Mouse (Mus musculus) T-helper 1 cell (primary cell): ENCODE measurements around the gene Pnkp.

Experiments used
- in situ Hi-C: fragments of 300-600 bp; cut with MboI, MseI; formaldehyde crosslinking; loops from one replicate; pipeline ENCODE4 v1.15.1; 2025; ENCODE audit warnings: high pct_unique_total_duplicates

Pnkp gene

GRCm38 (mm10) chr7:44852259-44853027, 4.5 kb upstream of the Pnkp start:
- in situ Hi-C loops = no loop called here

- in situ Hi-C loops = no loop called here
These were observed 3.9 kb upstream of the Pnkp start for GRCm38 (mm10) chr7:44853065-44853464.

- in situ Hi-C loops = no loop called here
These were observed 3.2 kb upstream of the Pnkp start for GRCm38 (mm10) chr7:44853596-44854355.

DNA sequence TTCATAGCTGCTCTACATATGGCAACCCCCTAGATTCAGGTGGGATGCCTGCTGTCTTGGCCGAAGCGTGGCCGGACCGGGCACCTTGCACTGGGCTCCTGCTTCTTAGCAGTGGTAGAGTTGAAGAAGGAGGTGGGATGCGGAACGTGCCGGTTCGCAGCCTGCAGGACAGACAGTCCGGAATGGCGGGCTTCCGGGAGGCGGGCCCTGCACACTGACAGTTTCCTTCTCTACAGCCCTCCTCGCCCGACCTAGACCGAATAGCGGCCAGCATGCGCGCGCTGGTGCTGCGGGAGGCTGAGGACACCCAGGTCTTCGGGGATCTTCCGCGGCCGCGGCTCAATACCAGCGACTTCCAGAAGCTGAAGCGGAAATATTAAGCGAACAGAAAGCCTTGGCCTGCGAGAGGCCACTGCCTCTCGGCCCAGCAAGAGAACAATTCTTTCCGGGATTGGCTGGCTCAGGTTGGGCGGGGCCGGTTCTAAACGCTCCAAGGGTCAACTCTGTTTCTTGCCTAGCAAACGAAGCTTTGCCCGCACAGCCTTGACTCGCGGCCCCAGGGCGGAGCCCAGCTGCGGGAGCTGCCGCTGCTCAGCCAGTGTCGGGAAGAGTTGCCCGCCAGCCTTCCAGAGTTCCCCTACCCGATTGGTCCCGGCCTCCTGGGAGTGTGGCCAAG, 2.4 kb upstream of the Pnkp start:
- in situ Hi-C loops = no loop called here

DNA sequence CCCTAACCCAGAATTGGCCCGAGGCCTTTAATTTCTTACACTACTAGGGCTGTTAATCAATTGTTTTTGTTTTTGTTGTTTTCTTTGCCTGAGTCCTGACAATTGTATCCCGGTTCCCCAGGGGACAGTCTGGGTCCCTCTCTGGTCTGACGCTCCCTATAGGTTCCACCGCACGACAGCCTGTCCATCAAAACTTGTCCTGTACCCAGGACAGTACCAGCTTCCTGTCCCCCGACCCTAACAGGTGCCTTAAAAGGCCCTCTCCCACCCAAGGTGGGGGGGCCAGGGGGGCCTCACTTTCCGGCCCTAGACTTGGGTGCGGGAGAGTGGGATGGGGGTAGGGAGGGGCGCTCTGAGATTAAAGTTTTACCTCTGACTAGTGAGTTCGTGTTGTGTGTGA, 1.9 kb upstream of the Pnkp start:
- in situ Hi-C loops = no loop called here

DNA sequence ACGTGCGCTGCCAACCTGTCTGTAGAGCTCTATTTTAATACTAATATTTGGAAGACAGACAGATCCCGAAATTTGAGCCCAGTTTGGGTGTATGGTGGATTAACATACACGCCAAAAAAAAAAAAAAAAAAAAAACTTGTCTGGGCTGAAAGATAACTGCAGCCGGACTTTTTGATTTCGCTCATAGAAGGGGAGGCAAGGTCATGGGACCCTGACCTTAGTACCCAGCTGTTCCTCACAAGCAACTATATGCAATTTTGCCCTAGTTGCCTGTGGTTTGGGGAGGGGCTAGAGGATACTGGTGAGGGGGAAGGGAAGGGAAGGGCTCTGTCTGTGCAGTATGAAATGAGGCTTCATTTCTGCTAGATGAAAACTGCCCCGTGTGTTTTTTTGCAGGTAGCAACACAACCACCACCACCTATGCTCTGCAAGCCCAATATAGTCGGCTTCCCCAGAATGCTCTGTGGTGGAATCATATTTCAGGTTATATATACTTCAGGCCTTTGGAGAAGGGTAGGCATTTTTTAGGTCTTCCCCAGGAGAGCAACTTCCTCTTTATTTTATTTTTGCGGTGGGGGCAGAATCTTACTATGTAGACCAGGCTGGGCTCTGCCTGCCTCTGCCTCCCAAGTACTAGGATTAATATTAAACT, 548 bp upstream of the Pnkp start:
- in situ Hi-C loops = no loop called here

- in situ Hi-C loops = no loop called here
These were observed 966 bp downstream of the Pnkp start for GRCm38 (mm10) chr7:44857905-44858304.

DNA sequence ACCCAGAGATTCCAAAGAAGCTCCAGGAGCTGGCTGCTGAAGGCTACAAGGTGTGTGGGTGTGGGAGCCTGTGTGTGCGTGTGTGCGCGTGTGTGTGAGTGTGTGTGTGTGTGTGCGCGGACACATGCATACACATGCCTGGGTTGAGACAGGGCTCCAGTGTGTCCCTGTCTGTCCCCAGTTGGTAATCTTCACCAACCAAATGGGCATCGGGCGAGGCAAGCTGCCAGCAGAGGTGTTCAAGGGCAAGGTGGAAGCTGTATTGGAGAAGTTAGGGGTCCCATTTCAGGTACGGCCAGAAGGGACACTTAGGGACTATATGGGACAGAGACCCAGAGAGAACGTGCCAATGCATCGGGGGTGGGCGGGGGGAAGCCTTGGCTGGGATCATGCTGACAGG, 3.0 kb downstream of the Pnkp start:
- in situ Hi-C loops = no loop called here

DNA sequence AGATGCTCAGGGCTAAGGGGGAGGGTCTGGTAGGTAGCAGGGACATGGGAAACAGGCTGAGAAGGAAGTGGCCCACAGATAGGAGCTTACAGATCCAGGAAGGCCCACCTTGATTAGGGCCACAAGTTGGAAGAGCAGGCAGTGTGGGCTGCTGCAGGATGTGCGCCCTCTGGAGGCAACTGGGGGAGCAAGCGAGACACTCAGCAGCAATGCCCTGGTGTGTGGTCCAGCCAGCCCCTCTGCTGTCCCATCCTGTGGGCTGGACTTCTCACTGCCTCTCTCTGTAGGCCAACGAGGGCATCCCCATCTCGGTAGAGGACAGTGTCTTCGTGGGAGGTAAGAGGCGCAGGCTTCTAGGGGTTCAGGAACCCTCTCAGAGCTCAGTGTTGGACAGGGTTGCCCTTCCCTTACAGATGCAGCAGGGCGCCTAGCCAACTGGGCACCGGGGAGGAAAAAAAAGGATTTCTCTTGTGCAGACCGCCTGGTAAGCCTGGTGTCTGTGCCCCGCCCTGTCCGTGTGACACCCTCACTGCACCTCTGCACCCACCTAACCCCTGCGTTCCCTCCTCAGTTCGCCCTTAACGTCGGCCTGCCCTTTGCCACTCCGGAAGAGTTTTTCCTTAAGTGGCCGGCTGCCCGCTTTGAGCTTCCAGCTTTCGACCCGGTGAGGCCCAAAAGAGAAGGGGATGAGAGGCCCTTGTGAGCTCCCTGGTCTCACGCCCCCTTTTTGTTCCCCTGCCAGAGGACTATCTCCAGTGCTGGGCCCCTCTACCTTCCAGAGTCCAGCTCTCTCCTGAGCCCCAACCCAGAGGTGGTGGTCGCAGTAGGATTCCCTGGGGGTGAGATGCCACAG, 3.9 kb downstream of the Pnkp start:
- in situ Hi-C loops = no loop called here

DNA sequence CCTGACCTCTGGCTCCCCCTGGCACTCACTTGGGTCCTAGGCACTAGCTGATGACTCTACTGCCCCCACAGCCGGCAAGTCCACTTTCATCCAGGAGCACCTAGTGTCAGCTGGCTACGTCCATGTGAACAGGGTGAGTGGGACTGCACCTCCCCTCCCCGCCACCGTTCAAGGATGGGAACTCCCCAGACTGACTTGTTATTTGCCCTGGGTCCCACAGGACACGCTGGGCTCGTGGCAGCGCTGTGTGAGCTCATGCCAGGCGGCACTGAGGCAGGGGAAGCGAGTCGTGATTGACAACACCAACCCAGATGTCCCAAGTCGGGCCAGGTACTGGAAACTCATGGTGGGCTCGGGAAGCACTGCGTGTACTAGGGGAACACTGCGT, 4.5 kb downstream of the Pnkp start:
- in situ Hi-C loops = no loop called here

- in situ Hi-C loops = no loop called here
These were observed 5.5 kb downstream of the Pnkp start for GRCm38 (mm10) chr7:44862434-44862833.

DNA sequence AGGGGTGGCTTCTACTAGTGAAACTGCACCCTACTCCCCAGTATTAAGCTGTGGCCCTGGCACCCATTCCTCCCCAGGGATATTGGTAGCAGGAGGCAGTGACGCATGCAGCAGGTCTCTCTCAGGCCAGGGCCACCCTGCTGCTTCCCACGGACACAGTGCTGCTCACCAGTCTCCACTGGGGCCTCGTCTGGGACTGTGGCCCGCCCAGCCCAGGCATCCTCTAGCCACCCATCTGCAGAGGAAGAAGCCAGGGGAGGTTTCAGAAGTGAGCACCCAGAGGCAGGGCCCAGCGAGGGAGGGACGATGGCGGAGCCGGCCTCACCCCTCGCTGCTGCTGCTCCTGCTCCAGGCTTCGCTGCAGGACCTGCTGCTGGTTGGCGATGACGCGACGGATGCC, 6.3 kb downstream of the Pnkp start:
- in situ Hi-C loops = no loop called here

- in situ Hi-C loops = no loop called here
These were observed 7.1 kb downstream of the Pnkp start for GRCm38 (mm10) chr7:44863982-44864494.

DNA sequence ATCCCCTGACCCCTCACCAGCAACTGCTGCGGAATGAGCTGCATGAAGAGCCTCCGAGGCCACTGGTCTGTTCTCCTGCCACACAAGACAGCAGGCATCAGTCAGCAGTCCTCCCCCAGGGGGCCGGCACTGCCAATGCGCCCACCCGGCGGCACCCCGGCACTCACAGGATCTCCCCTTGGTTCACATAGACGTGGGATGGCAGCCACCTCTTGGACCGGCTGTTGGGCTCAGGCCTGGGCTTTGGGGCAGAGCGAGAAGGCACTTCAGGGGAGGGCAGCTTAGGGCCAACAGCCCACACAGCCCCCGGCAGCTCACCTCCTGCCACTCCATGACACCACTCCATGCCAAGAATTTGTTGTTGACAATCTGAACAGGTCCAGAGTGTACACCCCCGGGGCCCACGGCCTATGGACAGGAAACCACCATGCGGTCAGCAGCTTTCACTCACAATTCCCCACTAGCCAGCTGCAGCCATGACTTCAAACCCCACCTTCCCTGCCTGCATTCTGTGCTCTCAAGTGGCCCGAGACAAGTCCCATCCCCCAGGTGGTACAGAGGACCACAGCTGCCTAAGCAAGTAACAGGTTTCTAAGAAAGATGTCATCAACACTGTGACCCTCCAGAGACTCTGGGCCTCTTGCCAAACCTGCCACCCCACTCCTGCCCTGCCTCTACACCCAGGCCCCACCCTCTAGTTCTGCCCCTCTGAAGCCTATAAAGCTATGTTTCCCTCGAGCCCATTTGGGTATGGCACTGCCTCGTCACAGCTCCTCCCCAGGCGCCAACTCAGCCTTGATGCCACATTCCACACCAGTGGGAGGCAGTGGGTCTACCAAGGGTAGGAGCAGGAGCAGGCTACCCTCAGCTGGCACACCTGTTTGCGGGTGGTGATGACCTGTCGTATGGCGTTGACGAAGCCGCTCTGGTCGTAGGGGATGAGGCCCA, 7.9 kb downstream of the Pnkp start:
- in situ Hi-C loops = no loop called here

DNA sequence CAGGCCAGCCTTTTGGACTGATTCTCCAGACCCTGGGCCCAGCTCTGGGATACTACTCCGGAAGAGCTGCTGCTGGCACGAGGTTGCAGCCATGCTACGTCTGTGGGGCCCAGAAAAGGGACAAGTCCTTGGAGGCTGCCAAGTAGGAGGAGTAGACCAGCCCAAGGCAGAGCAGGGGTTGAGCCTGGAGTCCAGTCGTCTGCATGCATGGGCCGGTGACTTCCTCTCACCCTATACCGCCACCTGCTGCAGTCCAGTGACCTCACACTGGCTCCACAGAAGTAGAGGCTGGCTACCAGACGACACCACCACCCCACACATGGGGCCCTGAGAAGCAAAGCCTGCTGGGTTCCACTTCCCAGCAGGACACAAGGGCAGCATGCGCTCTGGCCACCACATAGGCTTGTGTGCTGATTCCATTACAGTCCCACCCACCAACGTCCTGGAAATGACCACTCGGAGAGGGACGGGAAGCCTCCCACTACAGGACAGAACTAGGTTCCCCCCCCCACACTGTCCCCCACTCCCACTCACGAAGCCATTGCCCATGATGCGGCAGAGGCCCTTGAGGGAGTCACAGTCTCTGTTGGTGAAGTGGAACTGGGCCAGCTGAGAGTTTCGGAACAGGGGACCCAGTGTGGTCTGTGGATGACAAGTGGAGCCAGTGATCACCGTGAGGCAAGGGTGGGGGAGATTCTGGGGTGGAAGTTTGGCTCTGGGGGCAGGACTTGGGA, 9.5 kb downstream of the Pnkp start:
- in situ Hi-C loops = no loop called here

DNA sequence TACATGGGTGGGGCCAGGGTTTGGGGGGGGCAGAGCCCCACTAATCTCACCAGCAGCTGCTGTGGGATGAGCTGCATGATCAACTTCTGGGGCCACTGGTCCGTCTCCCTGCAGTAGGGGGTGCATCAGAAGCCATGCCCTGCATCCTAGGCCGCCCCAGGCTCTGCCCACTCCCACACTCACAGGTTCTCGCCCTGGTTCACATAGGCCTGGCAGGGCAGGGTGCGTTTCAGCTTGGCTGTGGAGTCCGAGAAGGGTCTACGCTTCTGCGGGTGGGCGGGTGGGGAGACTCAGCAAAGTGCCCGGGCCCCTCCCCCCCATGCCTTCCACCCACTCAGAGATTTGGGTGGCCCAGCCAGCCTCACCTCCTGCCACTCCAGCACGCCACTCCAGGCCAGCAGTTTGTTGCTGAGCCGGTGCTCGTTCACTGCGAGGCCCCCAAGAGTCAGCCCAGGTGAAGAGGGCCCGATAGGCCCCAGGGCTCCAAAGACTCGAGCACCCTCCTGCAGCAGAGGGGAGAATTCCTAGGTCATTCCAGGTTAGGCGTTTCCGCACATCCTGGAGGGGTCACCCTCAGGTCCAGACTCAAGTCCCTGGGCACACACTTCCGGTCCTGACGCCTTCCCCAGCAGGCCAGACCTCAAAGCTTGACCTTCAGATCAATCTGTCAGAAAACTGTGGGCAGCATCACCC, 10.2 kb downstream of the Pnkp start:
- in situ Hi-C loops = no loop called here

- in situ Hi-C loops = no loop called here
These were observed 10.9 kb downstream of the Pnkp start for GRCm38 (mm10) chr7:44867802-44868201.

- in situ Hi-C loops = no loop called here
These were observed 11.5 kb downstream of the Pnkp start for GRCm38 (mm10) chr7:44868465-44868864.
